ENCODE assay signal across 14 mouse cellular contexts in genomic region chr1:76323592-76323991, GRCm38 (mm10).
"Had no signal": no experiment of that assay in that cellular context is flagged by ENCODE, and none has a peak within 500 bp of the region (broad histone marks: within the 10 kb centered on the region; RNA-seq: fewer than 3 reads in every experiment).

No protein-coding gene starts in this region.

- H3K27me3 ChIP-seq: liver, embryonic 13.5 days; lung, embryonic 15.5 days; midbrain, embryonic 15.5 days; neural tube, embryonic 13.5 days had no signal

- H3K4me2 ChIP-seq: liver, embryonic 13.5 days; lung, embryonic 15.5 days; midbrain, embryonic 15.5 days; neural tube, embryonic 13.5 days had no signal

- ATAC-seq: liver, postnatal 0 days; midbrain, embryonic 15.5 days had no signal

- DNase-seq: kidney, adult 18-20 months; kidney, postnatal 10 days; kidney, postnatal 4 days; liver; liver, embryonic 13.5 days; liver, postnatal 0 days; right cerebral cortex, adult 18-20 months; right cerebral cortex, postnatal 25 days had no signal

- H3K36me3 ChIP-seq: liver, embryonic 13.5 days; lung, embryonic 15.5 days; midbrain, embryonic 10.5 days; midbrain, embryonic 15.5 days; neural tube, embryonic 13.5 days had no signal

- H3K4me1 ChIP-seq: liver, embryonic 13.5 days; midbrain, embryonic 10.5 days; midbrain, embryonic 15.5 days; neural tube, embryonic 13.5 days had no signal

- H3K9me3 ChIP-seq: liver, embryonic 13.5 days; lung, embryonic 15.5 days; midbrain, embryonic 10.5 days; midbrain, embryonic 15.5 days; neural tube, embryonic 13.5 days had no signal

- H3K9ac ChIP-seq: liver, embryonic 13.5 days; liver, postnatal 0 days; lung, embryonic 15.5 days; midbrain, embryonic 15.5 days; neural tube, embryonic 13.5 days had no signal

- H3K27ac ChIP-seq: layer of hippocampus, adult 2 months; liver, embryonic 13.5 days; lung, embryonic 15.5 days; midbrain, embryonic 10.5 days; midbrain, embryonic 15.5 days; neural tube, embryonic 13.5 days; stomach, postnatal 0 days had no signal

- H3K4me3 ChIP-seq: layer of hippocampus, adult 2 months; liver, embryonic 13.5 days; lung, embryonic 15.5 days; midbrain, embryonic 10.5 days; midbrain, embryonic 15.5 days; neural tube, embryonic 13.5 days had no signal
